In the genomic region with DNA sequence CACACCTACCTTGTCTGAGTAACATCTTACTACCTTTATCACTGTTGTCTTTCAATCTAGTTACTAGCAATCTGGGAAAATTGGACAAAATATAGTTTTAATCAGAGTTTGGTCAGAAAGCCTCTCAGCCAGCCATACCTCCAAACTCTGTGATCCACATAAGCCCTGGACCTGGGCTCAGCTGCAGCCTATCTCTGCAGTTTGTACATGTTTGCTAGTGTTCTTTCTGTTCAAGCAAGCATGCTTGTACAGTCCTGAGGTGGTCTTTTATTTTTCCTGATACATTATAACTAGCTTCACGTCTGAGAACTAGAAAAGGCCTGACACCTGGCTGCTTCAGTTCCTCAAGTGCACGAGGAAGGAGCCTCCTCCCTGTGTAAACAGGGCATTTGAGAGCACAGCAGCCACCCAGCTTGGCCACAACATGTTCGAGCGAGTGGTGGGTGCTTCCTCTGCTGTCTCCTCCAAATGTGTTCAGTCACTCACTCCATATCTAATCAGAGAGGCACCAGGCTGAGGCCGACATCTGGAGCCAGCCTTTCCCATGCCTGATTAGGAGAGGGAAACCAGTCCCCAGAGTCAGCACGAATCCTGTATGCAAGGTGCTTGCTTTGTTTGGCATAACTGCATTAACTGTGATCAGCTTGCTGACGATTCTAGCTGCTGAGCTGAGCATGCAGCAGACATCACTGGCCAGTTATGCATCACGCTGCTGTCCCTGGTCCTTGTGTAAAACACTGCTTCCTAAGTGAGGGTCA, we compare ENCODE assay signal across 1 mouse cellular context.
A peak's percentile ranks its signal among the peaks of the same experiment; 100 is the strongest.
TF ChIP-seq lines count a peak whose summit lies in the region.

No protein-coding gene starts in this region.

TF ChIP-seq in MEL, 35 proteins besides CTCF, POLR2A, EP300 and RAD21:
- TF ChIP-seq MYB (IDR thresholded peaks at IDR 0.05; ENCODE audit: low read depth, low read length) (no peak), SMC3 (IDR thresholded peaks at IDR 0.05; ENCODE audit: low read depth, low read length) (no peak), MAZ (IDR thresholded peaks at IDR 0.05; ENCODE audit: low read depth, low read length) (no peak), USF2 (IDR thresholded peaks at IDR 0.05; ENCODE audit: borderline replicate concordance in 1 of 2, insufficient read depth in 1 of 2, low read depth in 1 of 2, low read length in 2 of 2) (no peak), ZMIZ1 (IDR thresholded peaks at IDR 0.05; ENCODE audit: low read depth, low read length) (no peak), BHLHE40 (IDR thresholded peaks at IDR 0.05; ENCODE audit: borderline replicate concordance, low read depth, low read length) (no peak), NRF1 (IDR thresholded peaks at IDR 0.05; ENCODE audit: insufficient read depth, low read depth, low read length, poor library complexity, severe bottlenecking) (no peak), E2F4 (IDR thresholded peaks at IDR 0.05; ENCODE audit: borderline replicate concordance, low read depth, low read length) (no peak), GABPA (IDR thresholded peaks at IDR 0.05; ENCODE audit: low read depth, low read length) (no peak), UBTF (IDR thresholded peaks at IDR 0.05; ENCODE audit: borderline replicate concordance, insufficient read depth, low read depth, low read length) (no peak), ETS1 (IDR thresholded peaks at IDR 0.05; ENCODE audit: low read depth, low read length) (peak; percentile 56), HCFC1 (IDR thresholded peaks at IDR 0.05; ENCODE audit: low read depth, low read length) (no peak), MAFK (IDR thresholded peaks at IDR 0.05; ENCODE audit: borderline replicate concordance, low read depth, low read length) (no peak), NELFE (IDR thresholded peaks at IDR 0.05; ENCODE audit: low read depth, low read length) (no peak), MEF2A (IDR thresholded peaks at IDR 0.05; ENCODE audit: extremely low read depth, insufficient replicate concordance, low read depth, low read length, poor library complexity, severe bottlenecking) (no peak), RCOR1 (IDR thresholded peaks at IDR 0.05; ENCODE audit: low read depth, low read length) (no peak), SIN3A (IDR thresholded peaks at IDR 0.05; ENCODE audit: low read length) (no peak; the same call in 1 of the 2 replicates), POLR2AphosphoS5 (IDR thresholded peaks at IDR 0.05; ENCODE audit: borderline replicate concordance, low read depth, low read length) (no peak), TCF12 (IDR thresholded peaks at IDR 0.05; ENCODE audit: low read depth, low read length) (peak; percentile 71), TAL1 (IDR thresholded peaks at IDR 0.05; ENCODE audit: low read length) (peak; percentile 73), ZNF384 (IDR thresholded peaks at IDR 0.05; ENCODE audit: low read depth, low read length) (no peak), GATA1 (IDR thresholded peaks at IDR 0.05; ENCODE audit: low read depth, low read length) (peak; percentile 69), MYC (IDR thresholded peaks at IDR 0.05; ENCODE audit: low read depth, low read length) (no peak), TBP (IDR thresholded peaks at IDR 0.05; ENCODE audit: low read depth, low read length) (no peak), ELF1 (IDR thresholded peaks at IDR 0.05; ENCODE audit: low read depth, low read length) (no peak), KAT2A (conservative IDR thresholded peaks at IDR 0.05; ENCODE audit: low read depth, low read length) (no peak), CHD2 (IDR thresholded peaks at IDR 0.05; ENCODE audit: low read length) (no peak), CHD1 (IDR thresholded peaks at IDR 0.05; ENCODE audit: low read depth, low read length) (no peak), ZC3H11A (IDR thresholded peaks at IDR 0.05; ENCODE audit: low read depth, low read length) (no peak), USF1 (IDR thresholded peaks at IDR 0.05; ENCODE audit: low read depth, low read length) (no peak), ZKSCAN1 (IDR thresholded peaks at IDR 0.05; ENCODE audit: low read depth, low read length) (no peak), JUND (IDR thresholded peaks at IDR 0.05; ENCODE audit: low read depth, low read length) (no peak), POLR2AphosphoS2 (IDR thresholded peaks at IDR 0.05; ENCODE audit: low read length) (no peak), MXI1 (IDR thresholded peaks at IDR 0.05; ENCODE audit: low read depth, low read length) (peak; percentile 44; the same call in 1 of the 2 replicates), MAX (IDR thresholded peaks at IDR 0.05; ENCODE audit: low read length) (0 out of 2 replicates have a peak, but pooled peaks have one; percentile 35)
TF ChIP-seq in MEL: peak in this region for 6.
